Mouse (Mus musculus) neural tube, embryonic 11.5 days (tissue): ENCODE data around the gene Dbf4. TPM values are rescaled to one million over a fixed set of nuclear protein-coding genes. Genes with fewer than 3 reads are reported as not detected.

Experiments
- ATAC-seq: fragments of 200-750 bp; cut with Nextera tagmentation; 2 replicates; pipeline ENCODE4 v1.8.0; 2017; ENCODE audit warnings: moderate number of reproducible peaks, mild to moderate bottlenecking, moderate TSS enrichment, moderate library complexity; ENCODE audit not compliant: insufficient read depth, low FRiP score, low TSS enrichment
- DNase-seq: peaks from one replicate; pipeline ENCODE4 v3.0.0-alpha.2; 2015; ENCODE audit warnings: low spot score
- H3K27ac ChIP-seq: fragments of 300-500 bp; sonication (generic); 2 replicates; pipeline ENCODE4 v1.5.1; 2014; ENCODE audit warnings: low read depth, mild to moderate bottlenecking, low read length
- H3K27me3 ChIP-seq: fragments of 300-500 bp; sonication (generic); 2 replicates; pipeline ENCODE4 v1.6.1; 2014; ENCODE audit warnings: mild to moderate bottlenecking, low read length, mixed read lengths; ENCODE audit not compliant: control insufficient read depth, insufficient read depth
- H3K36me3 ChIP-seq: fragments of 300-500 bp; sonication (generic); 2 replicates; pipeline ENCODE4 v1.6.1; 2014; ENCODE audit warnings: mild to moderate bottlenecking, low read length, moderate library complexity, mixed read lengths; ENCODE audit not compliant: control insufficient read depth, insufficient read depth
- H3K4me1 ChIP-seq: fragments of 300-500 bp; sonication (generic); 2 replicates; pipeline ENCODE4 v1.6.1; 2014; ENCODE audit warnings: low read length, mixed read lengths; ENCODE audit not compliant: control insufficient read depth, insufficient read depth
- H3K4me2 ChIP-seq: fragments of 300-500 bp; sonication (generic); 2 replicates; pipeline ENCODE4 v1.6.1; 2014; ENCODE audit warnings: low read depth, mild to moderate bottlenecking, moderate library complexity
- H3K4me3 ChIP-seq: fragments of 300-500 bp; sonication (generic); 2 replicates; pipeline ENCODE4 v1.5.1; 2014; ENCODE audit warnings: low read depth, low read length
- H3K9ac ChIP-seq: fragments of 300-500 bp; sonication (generic); 2 replicates; pipeline ENCODE4 v1.6.1; 2014; ENCODE audit warnings: mild to moderate bottlenecking, low read length
- H3K9me3 ChIP-seq: fragments of 300-500 bp; sonication (generic); 2 replicates; pipeline ENCODE4 v1.6.1; 2016; ENCODE audit warnings: low read length; ENCODE audit not compliant: control insufficient read depth
- WGBS: fragments of 180-500 bp; shearing (Covaris S2); extraction: QIAGEN DNeasy Blood & Tissue Kit; methylation state at CpG from one replicate; pipeline ENCODE4 v1.1.7; 2014; 5-methylcytosine and 5-hydroxymethylcytosine counted together
- polyA plus RNA-seq: library from polyadenylated mRNA; unstranded; fragments of >200 nt; fragmentation: Nextera tagmentation; extraction: Ambion mirVana; gene quantifications from 2 replicates; pipeline ENCODE4 v1.2.1, GENCODE M21; 2014

Gene Dbf4
- polyA plus RNA-seq, 1 experiment from 2014 or later: 66.3 TPM

GRCm38 (mm10) chr5:8349557-8349956 lies 73.0 kb downstream of the Dbf4 start:
- Histone ChIP-seq H3K4me2 (no peak overlapping the region), H3K4me3 (no peak overlapping the region), H3K9ac (no peak overlapping the region), H3K27me3 (no peaks in the 10 kb centered on the region), H3K27ac (no peak overlapping the region), H3K4me1 (no peaks in the 10 kb centered on the region), H3K36me3 (no peaks in the 10 kb centered on the region), H3K9me3 (no peaks in the 10 kb centered on the region)
- DNase-seq (no peak), ATAC-seq (no peak)
- 84% methylated on average over 10 of the region's 10 CpGs for WGBS

Other genes starting within 250 kb of the Dbf4 start
- 15.1 and 15.9 TPM in 2 replicates for gene Adam22, start 54.6 kb downstream of the Dbf4 start, polyA plus RNA-seq
- 8.3 and 8.8 TPM in 2 replicates for gene Slc25a40, start 134 bp upstream of the Dbf4 start, polyA plus RNA-seq
- 13.6 and 16.2 TPM in 2 replicates for gene Rundc3b, start 200.2 kb upstream of the Dbf4 start, polyA plus RNA-seq
- gene Abcb1a, start 237.4 kb upstream of the Dbf4 start, polyA plus RNA-seq: 0.64 and 1.2 TPM in 2 replicates